Mouse (Mus musculus): Measurements from ENCODE around the gene Myo10. TPM values are rescaled to one million over a fixed set of nuclear protein-coding genes. Genes with fewer than 3 reads are reported as not detected.

Gene Myo10
- polyA plus RNA-seq, 1 experiment from 2014 or later, result 5.9 TPM

- H3K4me1 ChIP-seq (ENCODE audit: insufficient read depth), result peaks cover 7% of the 10 kb centered on the region
- H3K9me3 ChIP-seq (ENCODE audit: low read length), result no peaks in the 10 kb centered on the region
- WGBS (ENCODE audit: insufficient replicate concordance), result 69% methylated on average over 18 of the region's 18 CpGs
- no peaks in the 10 kb centered on the region for H3K27me3 ChIP-seq (ENCODE audit: insufficient read depth, low read length)
- no peak overlapping the region for H3K4me3 ChIP-seq (ENCODE audit: low read depth, low read length)
- no peak for ATAC-seq
- H3K4me2 ChIP-seq (ENCODE audit: low read depth, low read length), result no peak overlapping the region
- no peak for TF ChIP-seq EP300 (IDR thresholded peaks at IDR 0.05; ENCODE audit: low read depth)
- no peak for TF ChIP-seq CTCF (IDR thresholded peaks at IDR 0.05; ENCODE audit: low read depth)
- DNase-seq, result no peak
- no peaks in the 10 kb centered on the region for H3K36me3 ChIP-seq (replicated peaks; ENCODE audit: insufficient read depth, low read length)
- no peak overlapping the region for H3K9ac ChIP-seq (replicated peaks)
- no peak overlapping the region for H3K27ac ChIP-seq (ENCODE audit: low read depth)
Observed at GRCm38 (mm10) chr15:25854270-25854904, 232.1 kb downstream of the Myo10 start.

DNA sequence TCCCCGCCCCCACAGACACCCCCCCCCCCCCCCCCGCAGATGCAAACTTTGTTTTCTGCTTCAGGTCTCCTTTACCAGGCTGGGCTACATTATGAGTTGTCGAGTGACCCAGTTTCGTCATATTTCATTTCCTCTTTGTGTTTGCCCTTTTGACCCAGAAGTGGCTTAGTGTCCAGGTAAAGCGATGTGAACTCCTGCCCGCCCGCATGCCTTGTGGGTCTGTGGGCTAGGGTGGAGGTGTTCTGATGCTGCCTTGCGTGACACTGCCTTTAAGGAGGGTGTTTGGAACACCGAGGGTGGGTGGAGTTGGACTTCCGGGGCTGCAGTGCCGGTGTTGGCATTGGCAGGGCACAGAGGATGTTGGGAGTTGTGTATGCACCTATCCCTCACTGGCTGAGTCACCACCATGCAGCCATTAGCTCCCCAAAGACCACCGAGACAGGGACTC is 236.3 kb downstream of the Myo10 start:
- Histone ChIP-seq H3K4me1 (ENCODE audit: insufficient read depth) (peaks cover 10% of the 10 kb centered on the region), H3K9ac (replicated peaks) (no peak overlapping the region), H3K9me3 (ENCODE audit: low read length) (no peaks in the 10 kb centered on the region), H3K27me3 (ENCODE audit: insufficient read depth, low read length) (no peaks in the 10 kb centered on the region), H3K4me3 (ENCODE audit: low read depth, low read length) (no peak overlapping the region), H3K27ac (ENCODE audit: low read depth) (no peak overlapping the region), H3K4me2 (ENCODE audit: low read depth, low read length) (peak overlapping the region; percentile 47), H3K36me3 (replicated peaks; ENCODE audit: insufficient read depth, low read length) (no peaks in the 10 kb centered on the region)
- WGBS (ENCODE audit: insufficient replicate concordance), result 45% methylated on average over 11 of the region's 12 CpGs
- ATAC-seq (peak; percentile 66), DNase-seq (peak; percentile 32)
- TF ChIP-seq EP300 (IDR thresholded peaks at IDR 0.05; ENCODE audit: low read depth) (no peak), CTCF (IDR thresholded peaks at IDR 0.05; ENCODE audit: low read depth) (no peak)

DNA sequence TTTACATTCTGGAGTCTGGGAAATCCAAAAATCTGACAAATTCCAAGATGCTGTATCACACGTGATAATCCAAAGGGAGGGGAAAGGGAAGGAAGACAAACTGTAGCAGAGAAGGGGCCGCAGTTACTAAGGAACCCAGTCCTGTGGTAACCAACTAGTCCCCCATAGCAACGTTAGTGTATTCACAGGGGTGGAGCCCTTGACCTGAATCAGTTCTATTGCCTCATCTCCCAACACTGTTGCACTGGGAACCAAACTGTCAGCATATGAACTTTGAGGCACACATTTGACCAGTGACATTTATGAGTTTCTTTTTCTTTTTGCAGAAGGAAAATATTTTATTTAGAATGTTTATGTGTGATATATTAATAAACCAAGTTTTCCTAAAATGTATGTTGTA is 237.1 kb downstream of the Myo10 start:
- H3K27me3 ChIP-seq (ENCODE audit: insufficient read depth, low read length), result no peaks in the 10 kb centered on the region
- DNase-seq (no peak), ATAC-seq (peak; percentile 78)
- TF ChIP-seq CTCF (IDR thresholded peaks at IDR 0.05; ENCODE audit: low read depth) (no peak), EP300 (IDR thresholded peaks at IDR 0.05; ENCODE audit: low read depth) (no peak)
- H3K36me3 ChIP-seq (replicated peaks; ENCODE audit: insufficient read depth, low read length), result no peaks in the 10 kb centered on the region
- no peaks in the 10 kb centered on the region for H3K9me3 ChIP-seq (ENCODE audit: low read length)
- no peak overlapping the region for H3K4me2 ChIP-seq (ENCODE audit: low read depth, low read length)
- peaks cover 10% of the 10 kb centered on the region for H3K4me1 ChIP-seq (ENCODE audit: insufficient read depth)
- 31% methylated on average over 3 of the region's 3 CpGs for WGBS (ENCODE audit: insufficient replicate concordance)
- no peak overlapping the region for H3K27ac ChIP-seq (ENCODE audit: low read depth)
- H3K4me3 ChIP-seq (ENCODE audit: low read depth, low read length), result no peak overlapping the region
- H3K9ac ChIP-seq (replicated peaks), result no peak overlapping the region

- WGBS (ENCODE audit: insufficient replicate concordance), result 59% methylated on average over 7 of the region's 7 CpGs
- Histone ChIP-seq H3K4me1 (ENCODE audit: insufficient read depth) (peaks cover 18% of the 10 kb centered on the region), H3K27me3 (ENCODE audit: insufficient read depth, low read length) (no peaks in the 10 kb centered on the region), H3K9ac (replicated peaks) (no peak overlapping the region), H3K4me2 (ENCODE audit: low read depth, low read length) (no peak overlapping the region), H3K9me3 (ENCODE audit: low read length) (no peaks in the 10 kb centered on the region), H3K36me3 (replicated peaks; ENCODE audit: insufficient read depth, low read length) (no peaks in the 10 kb centered on the region), H3K4me3 (ENCODE audit: low read depth, low read length) (no peak overlapping the region), H3K27ac (ENCODE audit: low read depth) (no peak overlapping the region)
- no peak for ATAC-seq
- no peak for DNase-seq
- TF ChIP-seq EP300 (IDR thresholded peaks at IDR 0.05; ENCODE audit: low read depth) (no peak), CTCF (IDR thresholded peaks at IDR 0.05; ENCODE audit: low read depth) (no peak)
Observed at GRCm38 (mm10) chr15:25861900-25862299, 239.6 kb downstream of the Myo10 start.

Other genes with a start within 250 kb of the Myo10 start
- 1.9 and 2.2 TPM in 2 replicates for gene Basp1, start 208.8 kb upstream of the Myo10 start, polyA plus RNA-seq (2015; fragmentation: Nextera tagmentation; extraction: Ambion mirVana)
- gene Retreg1, start 220.7 kb downstream of the Myo10 start, polyA plus RNA-seq (2015; fragmentation: Nextera tagmentation; extraction: Ambion mirVana), result 17.0 and 18.6 TPM in 2 replicates